Mouse (Mus musculus) colon, adult 2 months (tissue): ENCODE results near the gene Psd. TPM values are rescaled to one million over a fixed set of nuclear protein-coding genes. Genes with fewer than 3 reads are reported as not detected.

Experiments used
- polyA plus RNA-seq: library from polyadenylated mRNA; depleted of rRNA; stranded (reverse); fragments of >200 nt; gene quantifications from 2 replicates; pipeline ENCODE4 v1.2.3, GENCODE M21; 2012; rRNA removed

Psd gene
- 84.9 and 95.3 TPM in 2 replicates for polyA plus RNA-seq

DNA sequence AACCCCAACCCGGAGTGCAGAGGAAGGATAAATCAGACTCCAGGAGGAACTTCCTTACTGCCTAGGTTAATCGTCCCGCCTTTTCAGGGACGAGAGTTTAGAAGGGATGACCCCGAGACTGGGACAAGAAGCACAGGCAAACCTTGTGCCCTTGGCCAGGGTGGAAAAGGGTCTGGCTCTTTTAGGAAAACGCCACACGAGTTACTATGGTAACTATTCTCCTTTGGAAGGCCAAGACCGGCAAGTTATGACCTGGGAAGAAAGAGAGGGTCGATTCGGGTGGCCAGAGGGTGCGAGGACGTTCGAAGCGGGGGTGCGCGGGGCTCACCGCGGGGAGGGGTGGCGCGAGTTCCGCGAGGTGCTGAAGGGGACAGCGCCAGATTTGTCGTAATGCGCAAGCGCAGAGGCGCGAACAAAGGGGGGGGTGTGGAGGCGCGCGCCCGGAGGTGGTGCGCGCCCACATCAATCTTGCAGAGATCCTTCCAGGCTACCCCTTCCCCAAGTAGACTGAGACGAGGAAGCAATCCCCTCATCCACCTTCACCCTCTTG is at the start of gene Psd:
Gene Psd (minus strand): TSS at position 401 of the 550 bp plus-strand sequence.

GRCm38 (mm10) chr19:46350168-46350932 is 23.4 kb upstream of the Psd start, which contains the start of gene 2310034G01Rik:
2310034G01Rik (minus strand) TSS chr19:46350302.

GRCm38 (mm10) chr19:46338331-46338936 is 11.5 kb upstream of the Psd start, which contains the start of gene Cuedc2:
Cuedc2 (minus strand) TSS chr19:46338702.

DNA sequence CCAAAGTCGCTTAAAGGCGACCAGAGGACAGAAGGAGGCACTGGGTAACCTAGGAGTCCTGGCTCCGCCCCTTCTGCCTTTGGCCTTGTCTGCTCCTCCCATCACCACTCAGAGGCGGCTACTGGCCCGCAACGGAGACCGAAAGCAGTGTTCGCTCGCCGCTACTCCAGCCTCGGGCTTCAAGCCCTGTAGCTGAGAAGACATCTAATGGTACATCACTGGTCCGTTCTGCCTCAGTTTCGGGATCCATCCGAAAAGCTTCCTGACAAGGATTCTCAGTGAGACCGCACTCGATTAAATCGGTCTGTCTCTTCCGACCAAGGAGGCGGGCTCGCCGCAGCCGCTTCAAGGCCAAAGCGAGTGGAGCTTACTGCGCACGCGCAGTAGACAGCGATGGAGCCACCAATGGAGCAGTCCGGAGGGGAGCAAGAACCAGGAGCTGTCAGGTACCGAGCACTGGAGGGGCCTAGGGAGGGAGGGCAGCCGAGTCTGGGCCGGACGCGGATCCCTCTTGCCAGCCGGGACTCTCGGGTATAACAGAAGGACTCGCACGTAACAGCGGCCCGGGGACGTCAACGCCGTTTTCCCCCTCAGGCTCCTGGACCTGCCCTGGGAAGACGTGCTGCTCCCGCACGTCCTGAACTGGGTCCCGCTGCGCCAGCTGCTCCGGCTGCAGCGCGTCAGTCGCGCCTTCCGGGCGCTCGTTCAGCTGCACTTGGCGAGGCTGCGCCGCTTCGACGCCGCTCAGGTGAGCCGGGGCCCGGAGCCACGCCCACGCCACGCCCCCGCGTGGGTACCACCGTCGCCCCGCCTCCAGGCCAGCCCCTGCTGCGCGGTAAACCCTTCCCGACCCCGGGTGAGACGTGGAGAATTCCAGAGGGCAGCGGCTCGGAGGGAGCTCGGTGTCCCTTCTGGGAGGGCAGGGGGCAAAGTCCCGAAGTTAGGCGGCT is 1.4 kb upstream of the Psd start, which contains the start of gene Fbxl15:
Gene Fbxl15 (plus strand): TSS at position 104 of the 950 bp plus-strand sequence.

DNA sequence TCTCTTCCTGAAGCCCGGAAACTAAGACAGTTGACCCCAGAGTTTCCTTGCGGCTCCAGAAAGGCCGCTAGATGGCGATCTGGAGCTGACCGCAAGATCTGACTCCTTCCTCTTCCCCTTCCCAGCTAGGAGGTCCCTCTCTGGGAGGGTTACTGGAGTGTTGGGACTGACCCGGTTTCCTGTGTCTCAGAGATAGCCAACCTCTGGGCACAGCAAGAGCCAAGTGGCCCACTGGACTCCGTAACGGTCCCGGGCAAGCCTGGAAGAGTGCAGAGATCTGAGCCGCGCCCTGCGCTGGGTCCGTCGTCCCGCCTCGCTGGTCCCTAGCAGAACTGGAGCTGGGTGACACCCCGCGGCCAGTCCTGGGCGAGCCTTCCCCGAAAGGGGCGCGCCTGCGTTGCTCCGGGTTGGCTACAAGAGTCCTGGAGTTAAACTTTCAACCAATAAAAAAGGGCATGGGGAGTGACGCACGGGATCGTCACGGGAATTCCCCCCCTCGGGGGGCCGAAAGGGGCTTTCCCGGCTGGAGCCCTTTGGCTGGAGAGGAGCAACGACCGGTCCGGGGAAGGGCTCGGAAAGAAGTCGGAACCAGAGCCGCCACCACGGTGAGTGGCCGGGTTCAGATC is 22.6 kb downstream of the Psd start, which contains the start of gene Nfkb2:
Gene Nfkb2 (plus strand): TSS at position 105 of the 626 bp plus-strand sequence.

Other genes starting within 250 kb of the Psd start
- not detected in 2 replicates for gene Elovl3, start 195.3 kb downstream of the Psd start, polyA plus RNA-seq
- not detected in 2 replicates for gene Pitx3, start 178.8 kb downstream of the Psd start, polyA plus RNA-seq
- gene Gbf1, start 174.6 kb downstream of the Psd start, polyA plus RNA-seq, result 123 and 135 TPM in 2 replicates
- gene Nfkb2, start 22.8 kb downstream of the Psd start, polyA plus RNA-seq, result 80.1 and 82.1 TPM in 2 replicates
- gene Fbxl15, start 1.0 kb upstream of the Psd start, polyA plus RNA-seq, result 42.0 and 49.5 TPM in 2 replicates
- gene Cuedc2, start 11.5 kb upstream of the Psd start, polyA plus RNA-seq, result 48.1 and 49.4 TPM in 2 replicates
- gene Mfsd13a, start 14.0 kb upstream of the Psd start, polyA plus RNA-seq, result 91.0 and 119 TPM in 2 replicates
- 20.5 and 25.8 TPM in 2 replicates for gene 2310034G01Rik, start 23.1 kb upstream of the Psd start, polyA plus RNA-seq
- gene Actr1a, start 68.6 kb upstream of the Psd start, polyA plus RNA-seq, result 76.8 and 91.6 TPM in 2 replicates
- gene Sufu, start 69.7 kb upstream of the Psd start, polyA plus RNA-seq, result 10.0 and 10.6 TPM in 2 replicates
- 50.9 and 54.0 TPM in 2 replicates for gene Trim8, start 174.5 kb upstream of the Psd start, polyA plus RNA-seq
- gene Arl3, start 246.0 kb upstream of the Psd start, polyA plus RNA-seq, result 6.5 and 7.5 TPM in 2 replicates
- 2.0 and 3.0 TPM in 2 replicates for gene Sfxn2, start 246.2 kb upstream of the Psd start, polyA plus RNA-seq